Mouse (Mus musculus) spleen, postnatal 36 days (tissue): Measurements from ENCODE around the gene Dis3l.

ENCODE experiments used
- DNase-seq, 2 experiments: peaks; one replicate each; pipeline ENCODE4 v3.0.0; 2022; ENCODE audit warnings: low spot score in 2 of 2, mixed read lengths in 1 of 2

Gene Dis3l

DNA sequence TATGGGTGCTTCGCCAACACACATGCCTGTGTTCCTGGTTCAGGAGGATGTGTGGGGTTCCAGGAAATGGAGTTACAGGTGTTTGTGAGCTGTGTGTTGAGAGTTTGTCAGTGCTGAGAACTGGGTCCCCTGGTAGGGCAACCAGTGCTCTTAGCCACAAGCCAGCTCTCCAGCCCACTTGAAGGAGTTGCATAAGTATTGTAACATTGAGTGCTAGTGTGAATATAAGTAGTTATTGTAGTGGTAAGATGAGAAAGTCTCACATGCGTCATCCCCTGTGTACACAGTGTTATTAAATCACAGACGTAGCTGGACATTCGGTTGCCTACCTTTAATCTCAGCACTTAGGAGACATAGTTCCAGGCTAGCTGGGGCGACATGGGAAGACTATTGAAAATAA lies 81.2 kb downstream of the Dis3l start:
- DNase-seq, result no peak
